Comparison of ENCODE assay signal across 9 mouse cellular contexts in genomic region chr12:15850441-15850895, GRCm38 (mm10). TPM values are rescaled to one million over a fixed set of nuclear protein-coding genes. Genes with fewer than 3 reads are reported as not detected.
DNase-seq lines count a peak whose midpoint lies in the region; ATAC-seq and TF ChIP-seq lines count a peak whose summit lies in the region.
"Had no signal": no experiment of that assay in that cellular context is flagged by ENCODE, and none has a peak within 500 bp of the region (broad histone marks: within the 10 kb centered on the region; RNA-seq: fewer than 3 reads in every experiment).

No protein-coding gene starts in this region.

- no peak overlapping the region for H3K27ac ChIP-seq in intestine, embryonic 15.5 days
- no peak overlapping the region for H3K27ac ChIP-seq in intestine, postnatal 0 days (ENCODE audit: low read depth, low read length)
- H3K27ac ChIP-seq in layer of hippocampus, adult 2 months: no peak overlapping the region
- H3K27ac ChIP-seq: kidney, postnatal 0 days had no signal

- no peak overlapping the region for H3K4me2 ChIP-seq in intestine, embryonic 15.5 days (replicated peaks)
- no peak overlapping the region for H3K4me2 ChIP-seq in intestine, postnatal 0 days (replicated peaks; ENCODE audit: low read depth)

- no peak overlapping the region for H3K9ac ChIP-seq in intestine, embryonic 15.5 days
- no peak overlapping the region for H3K9ac ChIP-seq in intestine, postnatal 0 days (ENCODE audit: low read depth, low read length)

- H3K4me3 ChIP-seq in intestine, embryonic 15.5 days (replicated peaks): no peak overlapping the region
- no peak overlapping the region for H3K4me3 ChIP-seq in intestine, postnatal 0 days (ENCODE audit: low read depth, low read length)
- H3K4me3 ChIP-seq in layer of hippocampus, adult 2 months: no peak overlapping the region

- no peaks in the 10 kb centered on the region for H3K9me3 ChIP-seq in intestine, embryonic 15.5 days
- H3K9me3 ChIP-seq in intestine, postnatal 0 days (ENCODE audit: control insufficient read depth): no peaks in the 10 kb centered on the region

- H3K36me3 ChIP-seq in intestine, embryonic 15.5 days: no peaks in the 10 kb centered on the region
- H3K36me3 ChIP-seq in intestine, postnatal 0 days (ENCODE audit: control insufficient read depth, insufficient read depth): no peaks in the 10 kb centered on the region

- TF ChIP-seq CTCF in intestine, postnatal 0 days (IDR thresholded peaks at IDR 0.05; ENCODE audit: low read depth): no peak
- no peak for TF ChIP-seq CTCF in layer of hippocampus, adult 2 months (conservative IDR thresholded peaks at IDR 0.05)

- DNase-seq in cerebellum, postnatal 25 days: peak; percentile 15 to 23
- peak; percentile 49 for DNase-seq in heart, postnatal 4 days
- peak; percentile 83 for DNase-seq in lung, postnatal 25 days (ENCODE audit: low spot score)
- DNase-seq in testis, postnatal 14 days (ENCODE audit: low spot score): no peak
- no peak for DNase-seq in layer of hippocampus, adult 2 months (ENCODE audit: low spot score in 2 of 2)
- no peak for DNase-seq in right cerebral cortex, adult 18-20 months

- no peaks in the 10 kb centered on the region for H3K27me3 ChIP-seq in intestine, embryonic 15.5 days (replicated peaks)
- no peaks in the 10 kb centered on the region for H3K27me3 ChIP-seq in intestine, postnatal 0 days (replicated peaks; ENCODE audit: control insufficient read depth, insufficient read depth, low read length)

- peaks cover 4% of the 10 kb centered on the region; the same call in 1 of the 2 replicates for H3K4me1 ChIP-seq in intestine, embryonic 15.5 days (replicated peaks)
- H3K4me1 ChIP-seq in intestine, postnatal 0 days (replicated peaks; ENCODE audit: control insufficient read depth, insufficient read depth, low read length): no peaks in the 10 kb centered on the region

- 50% methylated on average over 8 of the region's 8 CpGs for WGBS in intestine, embryonic 15.5 days
- WGBS in intestine, postnatal 0 days: 45% methylated on average over 8 of the region's 8 CpGs

- ATAC-seq in intestine, embryonic 15.5 days: peak; percentile 43; the same call in 1 of the 2 replicates
- ATAC-seq in intestine, postnatal 0 days: no peak

RNA-seq across cellular contexts. Expression of gene Trib2, which starts 33.7 kb away (rescaled TPM):
- polyA plus RNA-seq in intestine, embryonic 15.5 days (2015; fragmentation: Nextera tagmentation; extraction: Ambion mirVana): 18.5 and 21.1 TPM in 2 replicates
- 11.2 and 12.2 TPM in 2 replicates for polyA plus RNA-seq in intestine, postnatal 0 days (2015; fragmentation: Nextera tagmentation; extraction: Ambion mirVana)
- 10 to 100 TPM; 73.6 to 83.6 TPM for total RNA-seq in heart, postnatal 4 days (2021)
- total RNA-seq in layer of hippocampus, adult 2 months (2021): 10 to 100 TPM; 32.2 to 33.5 TPM

Comparison
In these comparisons a context has a peak if more than half of its experiments do, and no peak if none do; other contexts are left out.
1. DNase-seq: peak in cerebellum, postnatal 25 days (2 of 2), heart, postnatal 4 days (single experiment) and lung, postnatal 25 days (single experiment); none in testis, postnatal 14 days (single experiment), layer of hippocampus, adult 2 months (0 of 2) and right cerebral cortex, adult 18-20 months (single experiment).